Mouse (Mus musculus) CH12.LX (cell line): ENCODE data around the gene Fndc5. TPM values are rescaled to one million over a fixed set of nuclear protein-coding genes. Genes with fewer than 3 reads are reported as not detected.

Source experiments
- DNase-seq: peaks from one replicate; pipeline ENCODE4 v3.0.0-alpha.2; 2013; ENCODE audit errors: extremely low read depth
- H3K27ac ChIP-seq: 2 replicates; pipeline ENCODE4 v1.5.1; 2012; ENCODE audit warnings: low read depth, mild to moderate bottlenecking, control low read depth, moderate library complexity; ENCODE audit not compliant: insufficient read depth
- H3K27me3 ChIP-seq: replicated peaks from 2 replicates; pipeline ENCODE3; 2012; ENCODE audit warnings: inconsistent platforms
- H3K36me3 ChIP-seq, 2 experiments: replicated peaks in 1 of 2; 2 replicates each; pipeline versions ENCODE3 to v1.6.1; 2012; ENCODE audit warnings: inconsistent platforms in 1 of 2, low read length in 1 of 2, mild to moderate bottlenecking in 1 of 2, mixed read lengths in 1 of 2, moderate library complexity in 1 of 2; ENCODE audit not compliant: control insufficient read depth in 1 of 2, insufficient read depth in 1 of 2
- H3K4me1 ChIP-seq, 2 experiments: 2 replicates each; pipeline ENCODE4 v1.6.1; 2012; ENCODE audit warnings: inconsistent platforms in 1 of 2, moderate library complexity in 1 of 2; ENCODE audit not compliant: insufficient read depth in 2 of 2, control insufficient read depth in 1 of 2
- H3K4me2 ChIP-seq: 2 replicates; pipeline ENCODE4 v1.6.1; 2012; ENCODE audit warnings: low read depth, mild to moderate bottlenecking, control low read depth; ENCODE audit not compliant: poor library complexity, insufficient read depth, severe bottlenecking
- H3K4me3 ChIP-seq, 3 experiments: fragments of 150-350 bp in 1 of 3; sonication (generic) in 1 of 3; replicated peaks in 1 of 3; 2 replicates each; pipeline versions ENCODE3 to v1.5.1; 2011 to 2012; ENCODE audit warnings: low read depth in 2 of 3, low read length in 2 of 3, mild to moderate bottlenecking in 2 of 3, moderate library complexity in 2 of 3, control low read depth in 1 of 3, improper control_type of control experiment in 1 of 3, inconsistent platforms in 1 of 3, mixed read lengths in 1 of 3; ENCODE audit not compliant: poor library complexity in 1 of 3
- H3K79me2 ChIP-seq: replicated peaks from 2 replicates; pipeline ENCODE4 v1.6.1; 2012; ENCODE audit warnings: mild to moderate bottlenecking, moderate library complexity; ENCODE audit not compliant: control insufficient read depth, poor library complexity, insufficient read depth, severe bottlenecking; ENCODE audit errors: extremely low read depth
- H3K9ac ChIP-seq: 2 replicates; pipeline ENCODE4 v1.6.1; 2012; ENCODE audit warnings: low read depth, mild to moderate bottlenecking, control low read depth, moderate library complexity; ENCODE audit not compliant: insufficient read depth
- H3K9me3 ChIP-seq: replicated peaks from 2 replicates; pipeline ENCODE3; 2012; ENCODE audit warnings: low read length, inconsistent platforms, mixed read lengths
- BHLHE40 ChIP-seq: IDR thresholded peaks from 2 replicates; pipeline ENCODE4 v1.6.1; 2011; ENCODE audit warnings: mild to moderate bottlenecking, low read depth, low read length, improper control_type of control experiment
- CHD1 ChIP-seq: IDR thresholded peaks from 2 replicates; pipeline ENCODE4 v1.6.1; 2012; ENCODE audit warnings: low read depth, low read length, improper control_type of control experiment, inconsistent platforms
- CHD2 ChIP-seq: IDR thresholded peaks from 2 replicates; pipeline ENCODE4 v1.6.1; 2011; ENCODE audit warnings: low read length, improper control_type of control experiment
- CTCF ChIP-seq, 2 experiments: IDR thresholded peaks in 1 of 2; conservative IDR thresholded peaks in 1 of 2; 2 replicates each; pipeline ENCODE4 v1.5.1; 2011 to 2012; ENCODE audit warnings: low read depth in 2 of 2, low read length in 2 of 2, improper control_type of control experiment in 1 of 2, inconsistent platforms in 1 of 2, mild to moderate bottlenecking in 1 of 2, moderate library complexity in 1 of 2
- E2F4 ChIP-seq: IDR thresholded peaks from 2 replicates; pipeline ENCODE4 v1.6.1; 2011; ENCODE audit warnings: low read depth, low read length, improper control_type of control experiment; ENCODE audit not compliant: insufficient replicate concordance
- ELF1 ChIP-seq: IDR thresholded peaks from 2 replicates; pipeline ENCODE4 v1.6.1; 2014; ENCODE audit warnings: low read depth, mild to moderate bottlenecking, inconsistent platforms, low read length, improper control_type of control experiment
- EP300 ChIP-seq: IDR thresholded peaks from 2 replicates; pipeline ENCODE4 v1.6.1; 2011; ENCODE audit warnings: low read length, improper control_type of control experiment
- ETS1 ChIP-seq: conservative IDR thresholded peaks from 2 replicates; pipeline ENCODE4 v1.6.1; 2012; ENCODE audit warnings: low read depth, mild to moderate bottlenecking, inconsistent platforms, low read length, improper control_type of control experiment, moderate library complexity
- GABPA ChIP-seq: IDR thresholded peaks from 2 replicates; pipeline ENCODE4 v1.6.1; 2012; ENCODE audit warnings: low read depth, low read length, improper control_type of control experiment, inconsistent platforms; ENCODE audit not compliant: insufficient replicate concordance
- HCFC1 ChIP-seq: IDR thresholded peaks from 2 replicates; pipeline ENCODE4 v1.6.1; 2012; ENCODE audit warnings: low read depth, mild to moderate bottlenecking, inconsistent platforms, low read length, improper control_type of control experiment
- IRF4 ChIP-seq: IDR thresholded peaks from 2 replicates; pipeline ENCODE4 v1.6.1; 2014; ENCODE audit warnings: low read depth, mild to moderate bottlenecking, inconsistent platforms, low read length, improper control_type of control experiment
- JUN ChIP-seq: IDR thresholded peaks from 2 replicates; pipeline ENCODE4 v1.6.1; 2011; ENCODE audit warnings: low read depth, mild to moderate bottlenecking, low read length, improper control_type of control experiment, moderate library complexity; ENCODE audit not compliant: insufficient read depth
- JUND ChIP-seq: conservative IDR thresholded peaks from 2 replicates; pipeline ENCODE4 v1.6.1; 2011; ENCODE audit warnings: low read depth, low read length, improper control_type of control experiment
- KAT2A ChIP-seq: IDR thresholded peaks from 2 replicates; pipeline ENCODE4 v1.6.1; 2012; ENCODE audit warnings: low read length, improper control_type of control experiment, inconsistent platforms; ENCODE audit not compliant: insufficient replicate concordance
- MAFK ChIP-seq: IDR thresholded peaks from 2 replicates; pipeline ENCODE4 v1.6.1; 2011; ENCODE audit warnings: low read length, improper control_type of control experiment; ENCODE audit not compliant: insufficient replicate concordance
- MAX ChIP-seq: IDR thresholded peaks from 2 replicates; pipeline ENCODE4 v1.6.1; 2011; ENCODE audit warnings: low read length, improper control_type of control experiment
- MAZ ChIP-seq: IDR thresholded peaks from 2 replicates; pipeline ENCODE4 v1.6.1; 2012; ENCODE audit warnings: low read depth, mild to moderate bottlenecking, inconsistent platforms, low read length, improper control_type of control experiment, moderate library complexity
- MEF2A ChIP-seq: IDR thresholded peaks from 2 replicates; pipeline ENCODE4 v1.6.1; 2014; ENCODE audit warnings: low read depth, mild to moderate bottlenecking, inconsistent platforms, low read length, improper control_type of control experiment, borderline replicate concordance
- MXI1 ChIP-seq: IDR thresholded peaks from 2 replicates; pipeline ENCODE4 v1.6.1; 2011; ENCODE audit warnings: mild to moderate bottlenecking, low read depth, low read length, improper control_type of control experiment
- MYC ChIP-seq: IDR thresholded peaks from 2 replicates; pipeline ENCODE4 v1.6.1; 2011; ENCODE audit warnings: low read depth, mild to moderate bottlenecking, improper control_type of control experiment, low read length
- NELFE ChIP-seq: IDR thresholded peaks from 2 replicates; pipeline ENCODE4 v1.6.1; 2011; ENCODE audit warnings: low read depth, low read length, improper control_type of control experiment
- NRF1 ChIP-seq: IDR thresholded peaks from 2 replicates; pipeline ENCODE4 v1.6.1; 2014; ENCODE audit warnings: low read depth, mild to moderate bottlenecking, inconsistent platforms, low read length, improper control_type of control experiment, moderate library complexity
- PAX5 ChIP-seq: IDR thresholded peaks from 2 replicates; pipeline ENCODE4 v1.6.1; 2012; ENCODE audit warnings: low read length, inconsistent platforms, mixed read lengths
- POLR2A ChIP-seq: IDR thresholded peaks from 2 replicates; pipeline ENCODE4 v1.6.1; 2011; ENCODE audit warnings: low read depth, mild to moderate bottlenecking, improper control_type of control experiment, low read length
- POLR2AphosphoS2 ChIP-seq: IDR thresholded peaks from 2 replicates; pipeline ENCODE4 v1.6.1; 2011; ENCODE audit warnings: low read depth, low read length, improper control_type of control experiment
- RAD21 ChIP-seq: IDR thresholded peaks from 2 replicates; pipeline ENCODE4 v1.6.1; 2011; ENCODE audit warnings: low read depth, mild to moderate bottlenecking, low read length, improper control_type of control experiment, moderate library complexity
- RCOR1 ChIP-seq: conservative IDR thresholded peaks from 2 replicates; pipeline ENCODE4 v1.6.1; 2012; ENCODE audit warnings: low read depth, mild to moderate bottlenecking, inconsistent platforms, low read length, improper control_type of control experiment
- SIN3A ChIP-seq: IDR thresholded peaks from 2 replicates; pipeline ENCODE4 v1.6.1; 2012; ENCODE audit warnings: low read length, improper control_type of control experiment, inconsistent platforms
- SMC3 ChIP-seq: IDR thresholded peaks from 2 replicates; pipeline ENCODE4 v1.6.1; 2011; ENCODE audit warnings: low read depth, low read length, improper control_type of control experiment
- TBP ChIP-seq: conservative IDR thresholded peaks from 2 replicates; pipeline ENCODE4 v1.6.1; 2011; ENCODE audit warnings: low read depth, low read length, improper control_type of control experiment
- TCF12 ChIP-seq: IDR thresholded peaks from 2 replicates; pipeline ENCODE4 v1.6.1; 2014; ENCODE audit warnings: low read depth, mild to moderate bottlenecking, inconsistent platforms, low read length, improper control_type of control experiment
- UBTF ChIP-seq: IDR thresholded peaks from 2 replicates; pipeline ENCODE4 v1.6.1; 2012; ENCODE audit warnings: low read depth, mild to moderate bottlenecking, inconsistent platforms, low read length, improper control_type of control experiment, moderate library complexity
- USF1 ChIP-seq: IDR thresholded peaks from 2 replicates; pipeline ENCODE4 v1.6.1; 2014; ENCODE audit warnings: low read depth, mild to moderate bottlenecking, inconsistent platforms, low read length, improper control_type of control experiment
- USF2 ChIP-seq: conservative IDR thresholded peaks from 2 replicates; pipeline ENCODE4 v1.6.1; 2011; ENCODE audit warnings: low read depth, low read length, improper control_type of control experiment
- ZC3H11A ChIP-seq: IDR thresholded peaks from 2 replicates; pipeline ENCODE4 v1.6.1; 2012; ENCODE audit warnings: low read depth, mild to moderate bottlenecking, inconsistent platforms, low read length, improper control_type of control experiment
- ZKSCAN1 ChIP-seq: IDR thresholded peaks from 2 replicates; pipeline ENCODE4 v1.6.1; 2012; ENCODE audit warnings: low read depth, inconsistent platforms, low read length, improper control_type of control experiment, borderline replicate concordance
- ZMIZ1 ChIP-seq: IDR thresholded peaks from 2 replicates; pipeline ENCODE4 v1.6.1; 2012; ENCODE audit warnings: low read depth, mild to moderate bottlenecking, inconsistent platforms, low read length, improper control_type of control experiment
- ZNF384 ChIP-seq: IDR thresholded peaks from 2 replicates; pipeline ENCODE4 v1.6.1; 2012; ENCODE audit warnings: low read depth, low read length, improper control_type of control experiment, inconsistent platforms
- dilution Hi-C: fragments of 300-500 bp; cut with MboI; formaldehyde crosslinking; loops from 2 replicates; pipeline ENCODE4 v1.14.3; 2020; ENCODE audit warnings: low sequenced_read_pairs; ENCODE audit not compliant: extremely low pct_unique_long_range_greater_than_20kb, extremely low pct_ligation_motif_present
- in situ Hi-C: fragments of 300-500 bp; cut with MboI; formaldehyde crosslinking; loops from 3 replicates; pipeline ENCODE4 v1.14.3; 2019; ENCODE audit warnings: low sequenced_read_pairs, low pct_ligation_motif_present, low pct_unique_long_range_greater_than_20kb, mixed read lengths
- polyA plus RNA-seq: library from polyadenylated mRNA; unstranded; fragments of >175 nt; gene quantifications from 2 replicates; pipeline ENCODE4 v1.2.1, GENCODE M21; 2012; ENCODE audit warnings: low read depth; ENCODE audit not compliant: insufficient read length
- total RNA-seq, 2 experiments: library from RNA; depleted of rRNA; stranded (reverse); fragments of 300-350 nt in 1 of 2; fragments of >200 nt in 1 of 2; gene quantifications; 2 replicates each; pipeline ENCODE4 v1.2.3; 2012 to 2014

The Fndc5 gene
- total and polyA plus RNA-seq, 3 experiments: 0.17 to 0.33 TPM; not detected in 1

GRCm38 (mm10) chr4:129130755-129131303 lies 6.0 kb upstream of the Fndc5 start:
- peak overlapping the region; percentile 47; the same call in 1 of the 2 replicates for H3K9ac ChIP-seq
- no peaks in the 10 kb centered on the region for H3K79me2 ChIP-seq
- dilution Hi-C loops: no loop called here
- H3K36me3 ChIP-seq: no peaks in the 10 kb centered on the region
- DNase-seq: peak; percentile 92
- H3K4me1 ChIP-seq: peaks cover 12 to 31% of the 10 kb centered on the region in 2 experiments; a peak in 3 of 4 replicates
- 0 out of 2 replicates have a peak, but pooled peaks have one; percentile 58 for TF ChIP-seq SIN3A
- TF ChIP-seq POLR2A: no peak
- TF ChIP-seq ZC3H11A: no peak
- no peak for TF ChIP-seq RCOR1
- no peak for TF ChIP-seq GABPA
- TF ChIP-seq MXI1: no peak
- peak; percentile 69 for TF ChIP-seq ZNF384
- TF ChIP-seq IRF4: no peak; the same call in 1 of the 2 replicates
- TF ChIP-seq JUND: no peak
- no peak for TF ChIP-seq ETS1
- no peak for TF ChIP-seq E2F4
- TF ChIP-seq ZKSCAN1: no peak
- TF ChIP-seq NELFE: peak; percentile 58; the same call in 1 of the 2 replicates
- TF ChIP-seq MAX: no peak
- no peak for TF ChIP-seq CHD2
- TF ChIP-seq KAT2A: no peak
- no peak for TF ChIP-seq MEF2A
- no peak for TF ChIP-seq RAD21
- no peak for TF ChIP-seq BHLHE40
- no peak for TF ChIP-seq USF1
- 0 out of 2 replicates have a peak, but pooled peaks have one; percentile 8 for TF ChIP-seq EP300
- peak; percentile 44; the same call in 1 of the 2 replicates for TF ChIP-seq ELF1
- no peak for TF ChIP-seq ZMIZ1
- no peak for TF ChIP-seq POLR2AphosphoS2
- TF ChIP-seq MAZ: no peak
- no peak for TF ChIP-seq UBTF
- no peak for TF ChIP-seq USF2
- no peak for TF ChIP-seq MYC
- TF ChIP-seq NRF1: no peak
- TF ChIP-seq TCF12: no peak
- no peak for TF ChIP-seq CHD1
- no peak for TF ChIP-seq CTCF (conservative IDR thresholded peaks at IDR 0.05 in 1 of 2, IDR thresholded peaks at IDR 0.05 in 1 of 2; ENCODE audit: low read depth in 2 of 2, low read length in 2 of 2)
- TF ChIP-seq MAFK: no peak
- no peak for TF ChIP-seq TBP
- TF ChIP-seq HCFC1: 0 out of 2 replicates have a peak, but pooled peaks have one; percentile 14
- no peak for TF ChIP-seq JUN
- TF ChIP-seq PAX5: no peak
- TF ChIP-seq SMC3: no peak
- peak overlapping the region; percentile 55 for H3K4me2 ChIP-seq
- H3K4me3 ChIP-seq: peak overlapping the region; percentile 22 to 52 (median 47)
- H3K9me3 ChIP-seq: no peaks in the 10 kb centered on the region
- H3K27me3 ChIP-seq: peaks cover 46% of the 10 kb centered on the region
- no peak overlapping the region for H3K27ac ChIP-seq
- in situ Hi-C loops: loop anchor here (10.0 kb wide), 2 partner anchors 54 to 324 kb away; partner anchors contain the start of genes S100pbp and Yars
